ENCODE assay signal across 24 mouse cellular contexts in the genomic region with DNA sequence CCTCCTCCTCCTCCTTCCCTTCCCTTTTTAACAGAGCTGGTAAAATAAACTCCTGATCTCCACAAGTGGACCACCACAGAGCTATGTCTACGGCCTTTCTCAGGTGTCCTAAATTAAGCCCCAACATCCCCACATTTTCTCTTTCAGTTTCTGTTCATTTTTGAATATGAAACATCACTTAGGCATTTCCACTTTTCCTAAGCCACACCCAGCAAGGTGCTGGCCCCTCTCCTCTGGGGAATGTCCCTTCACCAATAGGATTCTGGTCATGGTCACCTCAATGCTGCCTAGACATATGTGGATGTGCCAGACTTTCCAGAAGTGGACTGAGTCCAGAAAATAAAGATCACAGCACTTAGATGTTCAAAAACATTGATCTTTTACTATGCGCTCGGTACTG.
"Had no signal": no experiment of that assay in that cellular context is flagged by ENCODE, and none has a peak within 500 bp of the region (broad histone marks: within the 10 kb centered on the region; RNA-seq: fewer than 3 reads in every experiment).

No protein-coding gene starts in this region.

- H3K4me3 ChIP-seq: heart, adult 2 months; heart, embryonic 13.5 days; heart, embryonic 15.5 days; hindbrain, embryonic 13.5 days; hindbrain, embryonic 15.5 days; kidney, embryonic 15.5 days; limb, embryonic 13.5 days; limb, embryonic 15.5 days; liver, embryonic 12.5 days had no signal

- H3K4me2 ChIP-seq: heart, embryonic 11.5 days; heart, embryonic 13.5 days; heart, embryonic 15.5 days; hindbrain, embryonic 13.5 days; hindbrain, embryonic 15.5 days; kidney, embryonic 15.5 days; limb, embryonic 13.5 days; limb, embryonic 15.5 days; liver, embryonic 12.5 days had no signal

- ATAC-seq: hindbrain, postnatal 0 days; intestine, embryonic 16.5 days; liver, embryonic 12.5 days had no signal

- H3K27me3 ChIP-seq: heart, embryonic 13.5 days; heart, embryonic 15.5 days; hindbrain, embryonic 13.5 days; hindbrain, embryonic 15.5 days; kidney, embryonic 15.5 days; limb, embryonic 13.5 days; limb, embryonic 15.5 days; liver, embryonic 12.5 days had no signal

- H3K36me3 ChIP-seq: heart, embryonic 13.5 days; heart, embryonic 15.5 days; hindbrain, embryonic 13.5 days; hindbrain, embryonic 15.5 days; kidney, embryonic 15.5 days; limb, embryonic 13.5 days; limb, embryonic 15.5 days; liver, embryonic 12.5 days had no signal

- DNase-seq: gastrocnemius, postnatal 14 days; gastrocnemius, postnatal 36 days; heart, adult 11 months; heart, adult 2 months; heart, postnatal 14 days; heart, postnatal 36 days; kidney, adult 11 months; kidney, adult 2 months; kidney, adult 9 months; kidney, postnatal 10 days; kidney, postnatal 36 days; layer of hippocampus, postnatal 36 days; left cerebral cortex, postnatal 4 days had no signal
